8 mouse cellular contexts compared by ENCODE assay signal in the genomic region with DNA sequence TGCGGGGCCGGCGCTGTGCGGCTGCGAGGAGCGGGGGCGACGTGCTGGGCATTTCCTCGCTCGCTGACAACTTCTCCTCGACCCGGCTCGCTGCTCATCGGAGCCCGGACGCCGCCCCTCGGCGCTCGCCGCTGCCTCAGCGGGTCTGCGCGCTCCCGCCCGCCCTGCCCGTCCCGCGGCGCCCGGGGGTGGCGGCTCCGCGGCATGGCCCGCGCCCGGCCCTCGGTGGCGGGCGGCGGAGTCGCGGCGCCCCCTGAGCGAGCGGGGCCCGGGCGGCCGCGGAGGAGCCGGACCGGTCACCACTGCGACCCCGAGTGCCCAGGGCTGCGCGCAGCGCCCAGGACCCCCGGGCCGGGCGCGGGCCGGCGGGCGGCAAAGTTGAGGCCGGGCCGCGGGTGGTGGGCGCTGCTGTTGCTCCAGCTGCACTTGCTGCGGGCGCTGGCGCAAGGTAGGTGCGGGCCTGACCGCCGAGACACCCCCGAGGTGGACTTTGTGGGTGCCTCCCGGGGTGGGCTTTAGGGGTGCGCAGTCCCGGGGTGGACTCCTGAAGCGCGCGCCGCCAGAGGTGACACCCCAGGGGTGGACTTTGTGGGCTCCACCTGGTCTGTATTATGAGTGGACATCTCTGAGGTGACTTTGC. TPM values are rescaled to one million over a fixed set of nuclear protein-coding genes. Genes with fewer than 3 reads are reported as not detected.
A peak's percentile ranks its signal among the peaks of the same experiment; 100 is the strongest.
DNase-seq lines count a peak whose midpoint lies in the region; ATAC-seq and TF ChIP-seq lines count a peak whose summit lies in the region.
"Had no signal": no experiment of that assay in that cellular context is flagged by ENCODE, and none has a peak within 500 bp of the region (broad histone marks: within the 10 kb centered on the region; RNA-seq: fewer than 3 reads in every experiment).

No protein-coding gene starts in this region.

- peak; percentile 58 for ATAC-seq in embryonic facial prominence, embryonic 15.5 days (ENCODE audit: insufficient number of reproducible peaks, low FRiP score, low TSS enrichment, low read depth)
- no peak for ATAC-seq in megakaryocyte progenitor cell, adult 5-6 weeks (replicated peaks; ENCODE audit: poor library complexity)

- intact Hi-C loops in left cerebral cortex, postnatal 4 days (cut with DNase I), result loop anchor here (10.0 kb wide), 1 partner anchor 1203 kb away; no protein-coding TSS in a partner anchor

- 2% methylated on average over 78 of the region's 82 CpGs for WGBS in bone marrow, adult 2 months
- under 1% methylated on average over 66 of the region's 82 CpGs for WGBS in embryonic facial prominence, embryonic 15.5 days
- 3% methylated on average over 77 of the region's 82 CpGs for WGBS in small intestine, adult 2 months

- H3K27ac ChIP-seq in bone marrow, adult 2 months (ENCODE audit: control insufficient read depth, insufficient read depth, low read depth, low read length, poor library complexity), result no peak overlapping the region
- H3K27ac ChIP-seq in embryonic facial prominence, embryonic 15.5 days (replicated peaks), result 0 out of 2 replicates have a peak overlapping the region, but pooled peaks have one; percentile 19
- no peak overlapping the region for H3K27ac ChIP-seq in small intestine, adult 2 months (ENCODE audit: insufficient read depth, low read depth, low read length)

- no peak for TF ChIP-seq POLR2A in bone marrow, adult 2 months (IDR thresholded peaks at IDR 0.05; ENCODE audit: borderline replicate concordance, control insufficient read depth, low read depth, low read length)
- TF ChIP-seq POLR2A in small intestine, adult 2 months (IDR thresholded peaks at IDR 0.05; ENCODE audit: low read depth, low read length), result no peak

- DNase-seq in left cerebral cortex, postnatal 4 days, result peak; percentile 21
- DNase-seq in left cerebral cortex, adult 11 months (ENCODE audit: low spot score), result no peak
- peak; percentile 22 for DNase-seq in kidney, postnatal 10 days

- no peak for TF ChIP-seq CTCF in bone marrow, adult 2 months (IDR thresholded peaks at IDR 0.05; ENCODE audit: control insufficient read depth, insufficient read depth, low read length)
- TF ChIP-seq CTCF in small intestine, adult 2 months (IDR thresholded peaks at IDR 0.05; ENCODE audit: extremely low read depth, insufficient read length, insufficient replicate concordance, low read depth, low read length), result no peak

- H3K27me3 ChIP-seq in embryonic facial prominence, embryonic 15.5 days, result peaks cover 30% of the 10 kb centered on the region
- peaks cover 36% of the 10 kb centered on the region for H3K27me3 ChIP-seq in small intestine, adult 2 months (ENCODE audit: control insufficient read depth, insufficient read depth, low read length)

- H3K4me2 ChIP-seq in embryonic facial prominence, embryonic 15.5 days (replicated peaks), result peak overlapping the region; percentile 97

- peak overlapping the region; percentile 12 for H3K4me3 ChIP-seq in bone marrow, adult 2 months (replicated peaks; ENCODE audit: control insufficient read depth, low read depth, low read length)
- H3K4me3 ChIP-seq in embryonic facial prominence, embryonic 15.5 days (replicated peaks), result peak overlapping the region; percentile 66
- H3K4me3 ChIP-seq in small intestine, adult 2 months (ENCODE audit: low read depth, low read length), result peak overlapping the region; percentile 67

- H3K9me3 ChIP-seq in embryonic facial prominence, embryonic 15.5 days (replicated peaks), result no peaks in the 10 kb centered on the region

- no peaks in the 10 kb centered on the region for H3K4me1 ChIP-seq in bone marrow, adult 2 months (ENCODE audit: control insufficient read depth, insufficient read depth, low read length)
- peaks cover 32% of the 10 kb centered on the region for H3K4me1 ChIP-seq in embryonic facial prominence, embryonic 15.5 days
- H3K4me1 ChIP-seq in small intestine, adult 2 months (ENCODE audit: control insufficient read depth, insufficient read depth, insufficient read length, low read length), result 0 out of 2 replicates have a peak, but pooled peaks cover 3% of the 10 kb centered on the region

- no peaks in the 10 kb centered on the region for H3K36me3 ChIP-seq in embryonic facial prominence, embryonic 15.5 days
- H3K36me3 ChIP-seq in small intestine, adult 2 months (ENCODE audit: control insufficient read depth, insufficient read depth, low read length), result no peaks in the 10 kb centered on the region

- peak overlapping the region; percentile 68 for H3K9ac ChIP-seq in embryonic facial prominence, embryonic 15.5 days

RNA-seq across cellular contexts. Expression of a gene that starts 0.5 kb away (rescaled TPM):
- total RNA-seq in left cerebral cortex, postnatal 4 days (2021), result 10 to 100 TPM; 18.2 to 19.4 TPM
- 0.27 TPM in 1 of 2 replicates, not detected in the other for polyA plus RNA-seq in bone marrow, adult 2 months (2011; ENCODE audit: insufficient read depth, insufficient read length, low replicate concordance, missing spikeins)
- polyA plus RNA-seq in embryonic facial prominence, embryonic 15.5 days (2015; fragmentation: Nextera tagmentation; extraction: Ambion mirVana), result 2.6 TPM in 2 replicates
- 0.70 and 1.0 TPM in 2 replicates for polyA plus RNA-seq in small intestine, adult 2 months (2012; rRNA removed)
- total RNA-seq in megakaryocyte progenitor cell, adult 5-6 weeks (2015), result not detected in 2 replicates
- not detected in 2 replicates for total RNA-seq in megakaryocyte progenitor cell, adult 5-6 weeks (2017)
- total RNA-seq: neutrophil, adult 5-6 weeks had no signal

Comparison
In these comparisons a context has a peak if more than half of its experiments do, and no peak if none do; other contexts are left out.
1. H3K4me3 ChIP-seq: peak in every context shown above with its lines; median percentile 67 in small intestine, adult 2 months; 66 in embryonic facial prominence, embryonic 15.5 days; 12 in bone marrow, adult 2 months.